Mouse (Mus musculus): ENCODE data around the gene Rnf38. TPM values are rescaled to one million over a fixed set of nuclear protein-coding genes. Genes with fewer than 3 reads are reported as not detected.
A peak's percentile ranks its signal among the peaks of the same experiment; 100 is the strongest.

The Rnf38 gene
- polyA plus RNA-seq, 1 experiment from 2014 or later, result 24.3 TPM

GRCm38 (mm10) chr4:44253191-44253590 is 19.6 kb upstream of the Rnf38 start:
- H3K36me3 ChIP-seq (ENCODE audit: control insufficient read depth, insufficient read depth, low read length), result no peaks in the 10 kb centered on the region
- H3K4me3 ChIP-seq (ENCODE audit: low read depth, low read length), result no peak overlapping the region
- DNase-seq (ENCODE audit: low spot score) (no peak), ATAC-seq (ENCODE audit: low read depth) (no peak)
- peaks cover 4% of the 10 kb centered on the region; the same call in 1 of the 2 replicates for H3K27me3 ChIP-seq (replicated peaks; ENCODE audit: control insufficient read depth, insufficient read depth, low read length)
- H3K27ac ChIP-seq (replicated peaks; ENCODE audit: low read depth, low read length), result no peak overlapping the region
- H3K9ac ChIP-seq (ENCODE audit: low read depth, low read length), result no peak overlapping the region
- no peaks in the 10 kb centered on the region for H3K4me1 ChIP-seq (ENCODE audit: control insufficient read depth, insufficient read depth, low read length)
- 13% methylated on average over 6 of the region's 6 CpGs for WGBS
- H3K4me2 ChIP-seq (ENCODE audit: low read depth, low read length), result no peak overlapping the region
- H3K9me3 ChIP-seq (ENCODE audit: control insufficient read depth, low read length), result no peaks in the 10 kb centered on the region

- Histone ChIP-seq H3K4me1 (ENCODE audit: control insufficient read depth, insufficient read depth, low read length) (peaks cover 6% of the 10 kb centered on the region; the same call in 1 of the 2 replicates), H3K27ac (replicated peaks; ENCODE audit: low read depth, low read length) (no peak overlapping the region), H3K9me3 (ENCODE audit: control insufficient read depth, low read length) (no peaks in the 10 kb centered on the region), H3K9ac (ENCODE audit: low read depth, low read length) (no peak overlapping the region), H3K27me3 (replicated peaks; ENCODE audit: control insufficient read depth, insufficient read depth, low read length) (peaks cover 4% of the 10 kb centered on the region; the same call in 1 of the 2 replicates), H3K36me3 (ENCODE audit: control insufficient read depth, insufficient read depth, low read length) (no peaks in the 10 kb centered on the region), H3K4me3 (ENCODE audit: low read depth, low read length) (no peak overlapping the region), H3K4me2 (ENCODE audit: low read depth, low read length) (no peak overlapping the region)
- ATAC-seq (ENCODE audit: low read depth) (no peak), DNase-seq (ENCODE audit: low spot score) (no peak)
- 9% methylated on average over 13 of the region's 13 CpGs for WGBS
Observed at GRCm38 (mm10) chr4:44251966-44252916, 18.7 kb upstream of the Rnf38 start.

- H3K27ac ChIP-seq (replicated peaks; ENCODE audit: low read depth, low read length), result no peak overlapping the region
- H3K4me2 ChIP-seq (ENCODE audit: low read depth, low read length), result no peak overlapping the region
- no peak for DNase-seq (ENCODE audit: low spot score)
- H3K9me3 ChIP-seq (ENCODE audit: control insufficient read depth, low read length), result no peaks in the 10 kb centered on the region
- no peak for ATAC-seq (ENCODE audit: low read depth)
- H3K36me3 ChIP-seq (ENCODE audit: control insufficient read depth, insufficient read depth, low read length), result no peaks in the 10 kb centered on the region
- H3K9ac ChIP-seq (ENCODE audit: low read depth, low read length), result no peak overlapping the region
- H3K4me3 ChIP-seq (ENCODE audit: low read depth, low read length), result no peak overlapping the region
- peaks cover 4% of the 10 kb centered on the region; the same call in 1 of the 2 replicates for H3K27me3 ChIP-seq (replicated peaks; ENCODE audit: control insufficient read depth, insufficient read depth, low read length)
- WGBS, result 75% methylated on average over 5 of the region's 5 CpGs
- H3K4me1 ChIP-seq (ENCODE audit: control insufficient read depth, insufficient read depth, low read length), result peaks cover 6% of the 10 kb centered on the region; the same call in 1 of the 2 replicates
Observed at GRCm38 (mm10) chr4:44251521-44251920, 17.9 kb upstream of the Rnf38 start.

- Histone ChIP-seq H3K4me2 (ENCODE audit: low read depth, low read length) (0 out of 2 replicates have a peak overlapping the region, but pooled peaks have one; percentile 29), H3K4me1 (ENCODE audit: control insufficient read depth, insufficient read depth, low read length) (peaks cover 6% of the 10 kb centered on the region; the same call in 1 of the 2 replicates), H3K36me3 (ENCODE audit: control insufficient read depth, insufficient read depth, low read length) (no peaks in the 10 kb centered on the region), H3K4me3 (ENCODE audit: low read depth, low read length) (no peak overlapping the region), H3K9ac (ENCODE audit: low read depth, low read length) (no peak overlapping the region), H3K9me3 (ENCODE audit: control insufficient read depth, low read length) (no peaks in the 10 kb centered on the region), H3K27me3 (replicated peaks; ENCODE audit: control insufficient read depth, insufficient read depth, low read length) (peaks cover 4% of the 10 kb centered on the region; the same call in 1 of the 2 replicates), H3K27ac (replicated peaks; ENCODE audit: low read depth, low read length) (no peak overlapping the region)
- WGBS, result 7% methylated on average over 5 of the region's 10 CpGs
- no peak for DNase-seq (ENCODE audit: low spot score)
- no peak for ATAC-seq (ENCODE audit: low read depth)
Observed at GRCm38 (mm10) chr4:44249705-44250104, 16.1 kb upstream of the Rnf38 start.

GRCm38 (mm10) chr4:44247051-44247939 is 13.7 kb upstream of the Rnf38 start:
- Histone ChIP-seq H3K4me3 (ENCODE audit: low read depth, low read length) (no peak overlapping the region), H3K36me3 (ENCODE audit: control insufficient read depth, insufficient read depth, low read length) (no peaks in the 10 kb centered on the region), H3K27ac (replicated peaks; ENCODE audit: low read depth, low read length) (no peak overlapping the region), H3K4me2 (ENCODE audit: low read depth, low read length) (0 out of 2 replicates have a peak overlapping the region, but pooled peaks have one; percentile 10), H3K9ac (ENCODE audit: low read depth, low read length) (no peak overlapping the region), H3K4me1 (ENCODE audit: control insufficient read depth, insufficient read depth, low read length) (peaks cover 6% of the 10 kb centered on the region; the same call in 1 of the 2 replicates), H3K27me3 (replicated peaks; ENCODE audit: control insufficient read depth, insufficient read depth, low read length) (peaks cover 4% of the 10 kb centered on the region; the same call in 1 of the 2 replicates), H3K9me3 (ENCODE audit: control insufficient read depth, low read length) (no peaks in the 10 kb centered on the region)
- WGBS, result 11% methylated on average over 18 of the region's 18 CpGs
- DNase-seq (ENCODE audit: low spot score) (peak; percentile 67), ATAC-seq (ENCODE audit: low read depth) (peak; percentile 86; the same call in 1 of the 2 replicates)

GRCm38 (mm10) chr4:44246285-44246684 is 12.7 kb upstream of the Rnf38 start:
- Histone ChIP-seq H3K9me3 (ENCODE audit: control insufficient read depth, low read length) (no peaks in the 10 kb centered on the region), H3K9ac (ENCODE audit: low read depth, low read length) (no peak overlapping the region), H3K27ac (replicated peaks; ENCODE audit: low read depth, low read length) (no peak overlapping the region), H3K27me3 (replicated peaks; ENCODE audit: control insufficient read depth, insufficient read depth, low read length) (no peaks in the 10 kb centered on the region; the same call in 1 of the 2 replicates), H3K4me3 (ENCODE audit: low read depth, low read length) (no peak overlapping the region), H3K4me1 (ENCODE audit: control insufficient read depth, insufficient read depth, low read length) (peaks cover 6% of the 10 kb centered on the region; the same call in 1 of the 2 replicates), H3K4me2 (ENCODE audit: low read depth, low read length) (no peak overlapping the region), H3K36me3 (ENCODE audit: control insufficient read depth, insufficient read depth, low read length) (no peaks in the 10 kb centered on the region)
- no peak for ATAC-seq (ENCODE audit: low read depth)
- DNase-seq (ENCODE audit: low spot score), result no peak
- 87% methylated on average over 4 of the region's 4 CpGs for WGBS

- ATAC-seq (ENCODE audit: low read depth) (no peak), DNase-seq (ENCODE audit: low spot score) (peak; percentile 34)
- no peak overlapping the region for H3K9ac ChIP-seq (ENCODE audit: low read depth, low read length)
- H3K9me3 ChIP-seq (ENCODE audit: control insufficient read depth, low read length), result no peaks in the 10 kb centered on the region
- H3K4me1 ChIP-seq (ENCODE audit: control insufficient read depth, insufficient read depth, low read length), result no peaks in the 10 kb centered on the region; the same call in 1 of the 2 replicates
- WGBS, result 55% methylated on average over 4 of the region's 4 CpGs
- no peaks in the 10 kb centered on the region for H3K36me3 ChIP-seq (ENCODE audit: control insufficient read depth, insufficient read depth, low read length)
- no peak overlapping the region for H3K4me3 ChIP-seq (ENCODE audit: low read depth, low read length)
- H3K27me3 ChIP-seq (replicated peaks; ENCODE audit: control insufficient read depth, insufficient read depth, low read length), result no peaks in the 10 kb centered on the region
- no peak overlapping the region for H3K4me2 ChIP-seq (ENCODE audit: low read depth, low read length)
- H3K27ac ChIP-seq (replicated peaks; ENCODE audit: low read depth, low read length), result no peak overlapping the region
Observed at GRCm38 (mm10) chr4:44241638-44242037, 8.0 kb upstream of the Rnf38 start.

GRCm38 (mm10) chr4:44235946-44236345 is 2.4 kb upstream of the Rnf38 start:
- DNase-seq (ENCODE audit: low spot score) (no peak), ATAC-seq (ENCODE audit: low read depth) (no peak)
- H3K9me3 ChIP-seq (ENCODE audit: control insufficient read depth, low read length), result no peaks in the 10 kb centered on the region
- peaks cover 4% of the 10 kb centered on the region; the same call in 1 of the 2 replicates for H3K4me1 ChIP-seq (ENCODE audit: control insufficient read depth, insufficient read depth, low read length)
- H3K27ac ChIP-seq (replicated peaks; ENCODE audit: low read depth, low read length), result no peak overlapping the region
- 73% methylated on average over 2 of the region's 2 CpGs for WGBS
- H3K9ac ChIP-seq (ENCODE audit: low read depth, low read length), result no peak overlapping the region
- H3K36me3 ChIP-seq (ENCODE audit: control insufficient read depth, insufficient read depth, low read length), result no peaks in the 10 kb centered on the region
- no peak overlapping the region for H3K4me3 ChIP-seq (ENCODE audit: low read depth, low read length)
- no peaks in the 10 kb centered on the region for H3K27me3 ChIP-seq (replicated peaks; ENCODE audit: control insufficient read depth, insufficient read depth, low read length)
- no peak overlapping the region for H3K4me2 ChIP-seq (ENCODE audit: low read depth, low read length)
